Mouse (Mus musculus) gastrocnemius, adult 2 months (tissue): ENCODE results near the gene Paqr4. TPM values are rescaled to one million over a fixed set of nuclear protein-coding genes. Genes with fewer than 3 reads are reported as not detected.
A peak's percentile ranks its signal among the peaks of the same experiment; 100 is the strongest.

Experiments used
- DNase-seq: peaks from one replicate; pipeline ENCODE4 v3.0.0; 2022
- H3K27ac ChIP-seq: fragments of 200-600 bp; 2 replicates; pipeline ENCODE4 v1.8.1; 2022; ENCODE audit warnings: mild to moderate bottlenecking
- H3K4me3 ChIP-seq: fragments of 200-600 bp; 2 replicates; pipeline ENCODE4 v1.8.1; 2022; ENCODE audit warnings: mild to moderate bottlenecking, moderate library complexity
- CTCF ChIP-seq: fragments of 200-600 bp; IDR thresholded peaks from 2 replicates; pipeline ENCODE4 v1.8.1; 2022; ENCODE audit warnings: antibody characterized with exemption, mild to moderate bottlenecking, moderate library complexity
- intact Hi-C: fragments of 180-260 bp; cut with DNase I; formaldehyde crosslinking; loops from one replicate; pipeline ENCODE4 v1.15.1; 2025
- total RNA-seq, 2 experiments: library from RNA; stranded (reverse); gene quantifications; 2 replicates each; pipeline ENCODE4 v1.2.3; 2021

The Paqr4 gene
- total RNA-seq, 2 experiments from 2014 or later, result 2.7 to 4.0 TPM

- Histone ChIP-seq H3K4me3 (no peak overlapping the region), H3K27ac (no peak overlapping the region)
- intact Hi-C loops, result loop anchor here (5.0 kb wide), 1 partner anchor 215 kb away; no protein-coding TSS in a partner anchor
- DNase-seq, result peak; percentile 4
- TF ChIP-seq CTCF, result no peak
Observed at GRCm38 (mm10) chr17:23747471-23747870, 6.8 kb upstream of the Paqr4 start.

- Histone ChIP-seq H3K27ac (no peak overlapping the region), H3K4me3 (no peak overlapping the region)
- no peak for TF ChIP-seq CTCF
- peak; percentile 11 for DNase-seq
- intact Hi-C loops, result loop anchor here (5.0 kb wide), 1 partner anchor 216 kb away; no protein-coding TSS in a partner anchor
Observed at GRCm38 (mm10) chr17:23746767-23747166, 6.1 kb upstream of the Paqr4 start.

- DNase-seq, result no peak
- Histone ChIP-seq H3K27ac (no peak overlapping the region), H3K4me3 (no peak overlapping the region)
- peak; percentile 18; the same call in 1 of the 2 replicates for TF ChIP-seq CTCF
- intact Hi-C loops, result loop anchor here (5.0 kb wide), 1 partner anchor 216 kb away; no protein-coding TSS in a partner anchor
Observed at GRCm38 (mm10) chr17:23746311-23746710, 5.6 kb upstream of the Paqr4 start.

GRCm38 (mm10) chr17:23745301-23746251 lies 4.9 kb upstream of the Paqr4 start, which contains the start of gene Kremen2:
Gene Kremen2 (minus strand): TSS chr17:23745833.
- Histone ChIP-seq H3K4me3 (peak within 1 kb of the TSS; percentile 46), H3K27ac (no peak within 1 kb of the TSS)
- peak; percentile 20 for DNase-seq
- intact Hi-C loops, result loop anchor here (5.0 kb wide), 1 partner anchor 217 kb away; no protein-coding TSS in a partner anchor
- TF ChIP-seq CTCF, result no peak

GRCm38 (mm10) chr17:23744651-23745050 lies 4.0 kb upstream of the Paqr4 start:
- intact Hi-C loops, result loop anchor here (5.0 kb wide), 1 partner anchor 218 kb away; no protein-coding TSS in a partner anchor
- DNase-seq, result no peak
- Histone ChIP-seq H3K27ac (no peak overlapping the region), H3K4me3 (no peak overlapping the region)
- no peak for TF ChIP-seq CTCF

- TF ChIP-seq CTCF, result no peak
- H3K4me3 ChIP-seq, result no peak overlapping the region
- H3K27ac ChIP-seq, result no peak overlapping the region
- intact Hi-C loops, result no loop called here
- no peak for DNase-seq
Observed at GRCm38 (mm10) chr17:23744076-23744475, 3.4 kb upstream of the Paqr4 start.

- no peak for DNase-seq
- H3K4me3 ChIP-seq, result no peak overlapping the region; the same call in 1 of the 2 replicates
- intact Hi-C loops, result no loop called here
- TF ChIP-seq CTCF, result no peak
- no peak overlapping the region for H3K27ac ChIP-seq
Observed at GRCm38 (mm10) chr17:23742941-23743340, 2.3 kb upstream of the Paqr4 start.

GRCm38 (mm10) chr17:23742210-23742793 lies 1.6 kb upstream of the Paqr4 start:
- peak overlapping the region; percentile 55 for H3K4me3 ChIP-seq
- no peak for TF ChIP-seq CTCF
- no peak for DNase-seq
- intact Hi-C loops, result no loop called here
- H3K27ac ChIP-seq, result no peak overlapping the region

GRCm38 (mm10) chr17:23741359-23742209 lies 917 bp upstream of the Paqr4 start:
- H3K4me3 ChIP-seq, result peak overlapping the region; percentile 55
- no peak overlapping the region for H3K27ac ChIP-seq
- no peak for TF ChIP-seq CTCF
- intact Hi-C loops, result no loop called here
- no peak for DNase-seq

- peak overlapping the region; percentile 91 for H3K27ac ChIP-seq
- intact Hi-C loops, result no loop called here
- peak; percentile 93 for DNase-seq
- H3K4me3 ChIP-seq, result peak overlapping the region; percentile 86
- TF ChIP-seq CTCF, result no peak
Observed at GRCm38 (mm10) chr17:23740136-23740584, 507 bp downstream of the Paqr4 start.

GRCm38 (mm10) chr17:23739202-23740135 lies 1.2 kb downstream of the Paqr4 start:
- no peak for DNase-seq
- Histone ChIP-seq H3K27ac (peak overlapping the region; percentile 91), H3K4me3 (peak overlapping the region; percentile 86)
- intact Hi-C loops, result no loop called here
- TF ChIP-seq CTCF, result no peak
